Mouse (Mus musculus) MEL (cell line): ENCODE measurements around the gene Tle3. TPM values are rescaled to one million over a fixed set of nuclear protein-coding genes. Genes with fewer than 3 reads are reported as not detected.

Source experiments
- DNase-seq: peaks from one replicate; pipeline ENCODE4 v3.0.0; 2011; ENCODE audit warnings: low read depth, low spot score
- H3K27ac ChIP-seq: 2 replicates; pipeline ENCODE4 v1.5.1; 2012; ENCODE audit warnings: low read depth, mild to moderate bottlenecking, control low read depth, low read length, moderate library complexity; ENCODE audit not compliant: control insufficient read depth
- H3K27me3 ChIP-seq, 2 experiments: fragments of 150-350 bp in 1 of 2; sonication (generic) in 1 of 2; 2 replicates each; pipeline ENCODE4 v1.6.1; 2012; ENCODE audit warnings: low read length in 2 of 2, mild to moderate bottlenecking in 2 of 2, improper control_type of control experiment in 1 of 2, moderate library complexity in 1 of 2; ENCODE audit not compliant: insufficient read depth in 2 of 2, control insufficient read depth in 1 of 2
- H3K36me3 ChIP-seq, 2 experiments: 2 replicates each; pipeline ENCODE4 v1.6.1; 2012 to 2014; ENCODE audit warnings: low read length in 2 of 2, improper control_type of control experiment in 1 of 2, inconsistent platforms in 1 of 2, mild to moderate bottlenecking in 1 of 2; ENCODE audit not compliant: insufficient read depth in 2 of 2, control insufficient read depth in 1 of 2
- H3K4me1 ChIP-seq, 2 experiments: fragments of 150-350 bp in 1 of 2; sonication (generic) in 1 of 2; 2 replicates each; pipeline ENCODE4 v1.6.1; 2012; ENCODE audit warnings: low read length in 2 of 2, improper control_type of control experiment in 1 of 2, mild to moderate bottlenecking in 1 of 2; ENCODE audit not compliant: insufficient read depth in 2 of 2, control insufficient read depth in 1 of 2
- H3K4me3 ChIP-seq, 2 experiments: fragments of 150-350 bp in 1 of 2; sonication (generic) in 1 of 2; 2 replicates each; pipeline ENCODE4 v1.5.1; 2012; ENCODE audit warnings: low read depth in 2 of 2, low read length in 2 of 2, mild to moderate bottlenecking in 2 of 2, moderate library complexity in 2 of 2, control low read depth in 1 of 2, improper control_type of control experiment in 1 of 2; ENCODE audit not compliant: control insufficient read depth in 1 of 2, insufficient read depth in 1 of 2
- H3K79me2 ChIP-seq: 2 replicates; pipeline ENCODE4 v1.6.1; 2012; ENCODE audit warnings: mild to moderate bottlenecking, low read length, moderate library complexity; ENCODE audit not compliant: control insufficient read depth, poor library complexity, insufficient read depth
- H3K9ac ChIP-seq: 2 replicates; pipeline ENCODE4 v1.6.1; 2012; ENCODE audit warnings: low read depth, mild to moderate bottlenecking, control low read depth, low read length, moderate library complexity; ENCODE audit not compliant: control insufficient read depth, poor library complexity, severe bottlenecking
- H3K9me3 ChIP-seq: fragments of 150-350 bp; sonication (generic); replicated peaks from 2 replicates; pipeline ENCODE4 v1.6.1; 2012; ENCODE audit warnings: mild to moderate bottlenecking, low read length, improper control_type of control experiment, moderate library complexity; ENCODE audit not compliant: insufficient read depth
- BHLHE40 ChIP-seq: IDR thresholded peaks from 2 replicates; pipeline ENCODE4 v1.6.1; 2012; ENCODE audit warnings: low read depth, mild to moderate bottlenecking, inconsistent platforms, low read length, improper control_type of control experiment, borderline replicate concordance
- CTCF ChIP-seq, 3 experiments: IDR thresholded peaks in 2 of 3; conservative IDR thresholded peaks in 1 of 3; 2 replicates each; pipeline ENCODE4 v1.5.1; 2011 to 2012; ENCODE audit warnings: low read length in 3 of 3, low read depth in 2 of 3, mild to moderate bottlenecking in 2 of 3, improper control_type of control experiment in 1 of 3, inconsistent platforms in 1 of 3, mixed read lengths in 1 of 3, moderate library complexity in 1 of 3; ENCODE audit not compliant: control insufficient read depth in 1 of 3, insufficient read depth in 1 of 3, poor library complexity in 1 of 3, severe bottlenecking in 1 of 3
- E2F4 ChIP-seq: IDR thresholded peaks from 2 replicates; pipeline ENCODE4 v1.6.1; 2011; ENCODE audit warnings: low read depth, low read length, improper control_type of control experiment, borderline replicate concordance
- ELF1 ChIP-seq: IDR thresholded peaks from 2 replicates; pipeline ENCODE4 v1.6.1; 2014; ENCODE audit warnings: low read depth, mild to moderate bottlenecking, inconsistent platforms, low read length, improper control_type of control experiment, moderate library complexity
- EP300 ChIP-seq, 2 experiments: IDR thresholded peaks; 2 replicates each; pipeline ENCODE4 v1.6.1; 2011; ENCODE audit warnings: improper control_type of control experiment in 2 of 2, low read length in 2 of 2, low read depth in 1 of 2, mild to moderate bottlenecking in 1 of 2
- GABPA ChIP-seq: IDR thresholded peaks from 2 replicates; pipeline ENCODE4 v1.6.1; 2012; ENCODE audit warnings: low read depth, mild to moderate bottlenecking, inconsistent platforms, low read length, improper control_type of control experiment, moderate library complexity
- HCFC1 ChIP-seq: IDR thresholded peaks from 2 replicates; pipeline ENCODE4 v1.6.1; 2012; ENCODE audit warnings: low read depth, mild to moderate bottlenecking, inconsistent platforms, low read length, improper control_type of control experiment, moderate library complexity
- JUND ChIP-seq: IDR thresholded peaks from 2 replicates; pipeline ENCODE4 v1.6.1; 2011; ENCODE audit warnings: low read depth, mild to moderate bottlenecking, improper control_type of control experiment, low read length
- KAT2A ChIP-seq: conservative IDR thresholded peaks from 2 replicates; pipeline ENCODE4 v1.6.1; 2012; ENCODE audit warnings: low read depth, low read length, improper control_type of control experiment, inconsistent platforms
- MAX ChIP-seq: IDR thresholded peaks from 2 replicates; pipeline ENCODE4 v1.6.1; 2011; ENCODE audit warnings: low read length, improper control_type of control experiment
- MXI1 ChIP-seq: IDR thresholded peaks from 2 replicates; pipeline ENCODE4 v1.6.1; 2011; ENCODE audit warnings: mild to moderate bottlenecking, low read depth, low read length, improper control_type of control experiment
- MYC ChIP-seq: IDR thresholded peaks from 2 replicates; pipeline ENCODE4 v1.6.1; 2011; ENCODE audit warnings: low read depth, mild to moderate bottlenecking, low read length, improper control_type of control experiment, moderate library complexity
- NRF1 ChIP-seq: IDR thresholded peaks from 2 replicates; pipeline ENCODE4 v1.6.1; 2014; ENCODE audit warnings: low read depth, mild to moderate bottlenecking, inconsistent platforms, low read length, improper control_type of control experiment, moderate library complexity; ENCODE audit not compliant: poor library complexity, insufficient read depth, severe bottlenecking
- POLR2AphosphoS2 ChIP-seq: IDR thresholded peaks from 2 replicates; pipeline ENCODE4 v1.6.1; 2011; ENCODE audit warnings: low read length, improper control_type of control experiment
- RAD21 ChIP-seq: IDR thresholded peaks from 2 replicates; pipeline ENCODE4 v1.6.1; 2011; ENCODE audit warnings: mild to moderate bottlenecking, low read depth, low read length, improper control_type of control experiment
- RCOR1 ChIP-seq: IDR thresholded peaks from 2 replicates; pipeline ENCODE4 v1.6.1; 2012; ENCODE audit warnings: low read depth, mild to moderate bottlenecking, inconsistent platforms, low read length, improper control_type of control experiment
- UBTF ChIP-seq: IDR thresholded peaks from 2 replicates; pipeline ENCODE4 v1.6.1; 2012; ENCODE audit warnings: low read depth, mild to moderate bottlenecking, inconsistent platforms, low read length, improper control_type of control experiment, moderate library complexity, borderline replicate concordance; ENCODE audit not compliant: insufficient read depth
- ZC3H11A ChIP-seq: IDR thresholded peaks from 2 replicates; pipeline ENCODE4 v1.6.1; 2012; ENCODE audit warnings: low read depth, mild to moderate bottlenecking, inconsistent platforms, low read length, improper control_type of control experiment
- ZKSCAN1 ChIP-seq: IDR thresholded peaks from 2 replicates; pipeline ENCODE4 v1.6.1; 2012; ENCODE audit warnings: low read depth, mild to moderate bottlenecking, inconsistent platforms, low read length, improper control_type of control experiment, moderate library complexity
- ZNF384 ChIP-seq: IDR thresholded peaks from 2 replicates; pipeline ENCODE4 v1.6.1; 2012; ENCODE audit warnings: low read depth, mild to moderate bottlenecking, inconsistent platforms, low read length, improper control_type of control experiment
- polyA plus RNA-seq, 2 experiments: library from polyadenylated mRNA; stranded (reverse) in 1 of 2; unstranded in 1 of 2; fragments of >175 nt in 1 of 2; fragments of >200 nt in 1 of 2; gene quantifications; 2 replicates each; pipeline versions ENCODE4 v1.2.1 to v1.2.4; 2012; ENCODE audit warnings: low replicate concordance in 2 of 2, low read depth in 1 of 2; ENCODE audit not compliant: insufficient read length in 2 of 2, insufficient read depth in 1 of 2, missing spikeins in 1 of 2
- total RNA-seq: library from RNA; depleted of rRNA; stranded (reverse); fragments of 300-350 nt; gene quantifications from 2 replicates; pipeline ENCODE4 v1.2.3, GENCODE M21; 2012

The Tle3 gene
- total and polyA plus RNA-seq, 3 experiments: 20.3 to 26.8 TPM; not detected in 1

GRCm38 (mm10) chr9:61328173-61328572, 44.0 kb upstream of the Tle3 start (continued):
- TF ChIP-seq MXI1: peak; percentile 40; the same call in 1 of the 2 replicates
- no peak for TF ChIP-seq ZNF384
- no peak for TF ChIP-seq BHLHE40
- TF ChIP-seq ELF1: peak; percentile 23; the same call in 1 of the 2 replicates
- TF ChIP-seq NRF1: no peak
- TF ChIP-seq GABPA: no peak
- TF ChIP-seq ZC3H11A: no peak
- no peak for TF ChIP-seq KAT2A
- TF ChIP-seq HCFC1: no peak
- TF ChIP-seq, all 39 proteins: peak for 9

GRCm38 (mm10) chr9:61330747-61331146, 41.4 kb upstream of the Tle3 start:
- H3K9me3 ChIP-seq: no peaks in the 10 kb centered on the region
- H3K27me3 ChIP-seq: no peaks in the 10 kb centered on the region
- no peak for DNase-seq
- H3K4me3 ChIP-seq: no peak overlapping the region
- H3K4me1 ChIP-seq: peaks cover 3 to 27% of the 10 kb centered on the region in 2 experiments; a peak in 3 of 4 replicates
- peaks cover 0 to 14% of the 10 kb centered on the region in 2 experiments; a peak in 2 of 4 replicates for H3K36me3 ChIP-seq
- H3K79me2 ChIP-seq: no peaks in the 10 kb centered on the region
- no peak overlapping the region for H3K9ac ChIP-seq
- H3K27ac ChIP-seq: no peak overlapping the region
- TF ChIP-seq ZKSCAN1: no peak
- no peak for TF ChIP-seq MAX
- no peak for TF ChIP-seq ZNF384
- no peak for TF ChIP-seq RCOR1
- TF ChIP-seq BHLHE40: no peak
- TF ChIP-seq MXI1: no peak
- TF ChIP-seq ELF1: no peak

GRCm38 (mm10) chr9:61332226-61332936, 39.8 kb upstream of the Tle3 start:
- no peaks in the 10 kb centered on the region for H3K27me3 ChIP-seq
- no peak overlapping the region for H3K9ac ChIP-seq
- H3K79me2 ChIP-seq: no peaks in the 10 kb centered on the region
- H3K4me1 ChIP-seq: peaks cover 3 to 20% of the 10 kb centered on the region in 2 experiments; a peak in 3 of 4 replicates
- H3K27ac ChIP-seq: no peak overlapping the region
- H3K36me3 ChIP-seq: peaks cover 0 to 16% of the 10 kb centered on the region in 2 experiments; a peak in 2 of 4 replicates
- no peaks in the 10 kb centered on the region for H3K9me3 ChIP-seq
- DNase-seq: no peak
- H3K4me3 ChIP-seq: no peak overlapping the region
- TF ChIP-seq MYC (no peak), CTCF (IDR thresholded peaks at IDR 0.05 in 2 of 3, conservative IDR thresholded peaks at IDR 0.05 in 1 of 3; ENCODE audit: control insufficient read depth in 1 of 3, insufficient read depth in 1 of 3, low read depth in 2 of 3, low read length in 3 of 3, poor library complexity in 1 of 3, severe bottlenecking in 1 of 3) (no peak), JUND (no peak), RAD21 (no peak), EP300 (IDR thresholded peaks at IDR 0.05; ENCODE audit: low read depth in 1 of 2, low read length in 2 of 2) (no peak), E2F4 (no peak), POLR2AphosphoS2 (no peak), MAX (no peak), UBTF (no peak)
- TF ChIP-seq, all 39 proteins: peak for 0
